Mouse (Mus musculus) C2C12 (cell line): ENCODE results near the gene Tpcn1. TPM values are rescaled to one million over a fixed set of nuclear protein-coding genes. Genes with fewer than 3 reads are reported as not detected.
A peak's percentile ranks its signal among the peaks of the same experiment; 100 is the strongest.

ENCODE experiments used
- H3K27me3 ChIP-seq: one replicate; pipeline ENCODE4 v1.6.1; 2011; ENCODE audit not compliant: control insufficient read depth, insufficient read depth, insufficient read length
- H3K36me3 ChIP-seq: one replicate; pipeline ENCODE4 v1.6.1; 2011; ENCODE audit not compliant: control insufficient read depth, insufficient read depth
- H3K4me3 ChIP-seq: one replicate; pipeline ENCODE4 v1.5.1; 2011; ENCODE audit warnings: mild to moderate bottlenecking, control low read depth; ENCODE audit not compliant: poor library complexity, insufficient read depth, severe bottlenecking
- H3K79me2 ChIP-seq: one replicate; pipeline ENCODE4 v1.6.1; 2011; ENCODE audit not compliant: control insufficient read depth, insufficient read depth
- H3K79me3 ChIP-seq: one replicate; pipeline ENCODE4 v1.6.1; 2011; ENCODE audit warnings: low read depth, control low read depth
- H3ac ChIP-seq: one replicate; pipeline ENCODE3; 2011; ENCODE audit warnings: low read depth; ENCODE audit not compliant: control insufficient read depth, insufficient read length
- CEBPB ChIP-seq: IDR thresholded peaks from one replicate; pipeline ENCODE4 v1.6.1; 2011; ENCODE audit warnings: low read depth, mild to moderate bottlenecking, control low read depth, moderate library complexity
- CTCF ChIP-seq: IDR thresholded peaks from one replicate; pipeline ENCODE4 v1.5.1; 2011; ENCODE audit not compliant: control insufficient read depth, insufficient read depth, insufficient read length
- FOSL1 ChIP-seq: IDR thresholded peaks from one replicate; pipeline ENCODE4 v1.8.0; 2011; ENCODE audit warnings: mild to moderate bottlenecking, low read length; ENCODE audit not compliant: poor library complexity, insufficient read depth, severe bottlenecking
- MAX ChIP-seq: IDR thresholded peaks from one replicate; pipeline ENCODE4 v1.6.1; 2011; ENCODE audit warnings: mild to moderate bottlenecking, control low read depth
- MYOD1 ChIP-seq: IDR thresholded peaks from one replicate; pipeline ENCODE4 v1.6.1; 2011; ENCODE audit warnings: low read depth; ENCODE audit not compliant: control insufficient read depth, insufficient read length
- MYOG ChIP-seq: IDR thresholded peaks from one replicate; pipeline ENCODE4 v1.6.1; 2011; ENCODE audit not compliant: control insufficient read depth, insufficient read length; ENCODE audit errors: extremely low read depth
- USF1 ChIP-seq: IDR thresholded peaks from one replicate; pipeline ENCODE4 v1.6.1; 2011; ENCODE audit warnings: low read depth, mild to moderate bottlenecking, control low read depth, moderate library complexity
- polyA plus RNA-seq: library from polyadenylated mRNA; unstranded; fragments of >200 nt; fragmentation: generic; extraction: Trizol; gene quantifications from one replicate; pipeline ENCODE4 v1.2.1, GENCODE M21; 2012; ENCODE audit warnings: missing spikeins

Tpcn1 gene
- polyA plus RNA-seq, 1 experiment, result 34.6 TPM

GRCm38 (mm10) chr5:120531631-120532030, 56.8 kb downstream of the Tpcn1 start:
- no peak overlapping the region for H3ac ChIP-seq
- H3K4me3 ChIP-seq, result no peak overlapping the region
- no peaks in the 10 kb centered on the region for H3K27me3 ChIP-seq
- TF ChIP-seq MYOD1 (no peak), MAX (no peak), MYOG (no peak), CTCF (no peak), FOSL1 (no peak), CEBPB (no peak), USF1 (no peak)
- peaks cover 8% of the 10 kb centered on the region for H3K36me3 ChIP-seq
- no peaks in the 10 kb centered on the region for H3K79me3 ChIP-seq
- no peaks in the 10 kb centered on the region for H3K79me2 ChIP-seq

DNA sequence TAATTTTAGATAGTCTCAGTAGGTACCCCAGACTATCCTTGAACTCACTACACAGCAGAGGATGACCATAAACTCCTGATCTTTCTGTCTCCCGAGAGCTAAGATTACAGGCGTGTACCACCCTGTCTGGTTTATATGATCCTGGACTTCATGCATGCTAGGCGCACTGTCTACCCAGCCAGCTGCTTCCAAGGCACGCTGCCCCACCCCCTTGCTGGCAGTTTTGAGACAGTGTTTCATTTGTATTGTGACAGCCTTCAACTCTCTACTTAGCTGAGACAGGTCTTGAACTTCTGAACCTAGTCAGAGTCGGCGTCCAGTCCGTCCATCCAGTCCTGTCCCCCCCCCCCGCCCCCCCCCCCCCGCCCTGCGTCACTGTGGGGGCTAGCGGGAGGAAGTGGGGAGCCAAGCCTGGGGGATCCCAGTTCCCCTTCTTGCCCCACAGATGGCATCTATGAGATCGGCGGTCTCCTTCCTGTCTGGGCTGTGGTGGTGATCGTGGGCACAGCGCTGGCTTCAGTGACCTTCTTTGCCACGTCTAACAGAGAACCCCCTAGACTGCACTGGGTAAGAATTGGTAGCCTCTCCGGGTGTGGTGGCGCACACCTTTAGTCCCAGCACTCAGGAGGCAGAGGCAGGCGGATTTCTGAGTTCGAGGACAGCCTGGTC, 61.0 kb downstream of the Tpcn1 start:
- H3K79me2 ChIP-seq, result no peaks in the 10 kb centered on the region
- no peaks in the 10 kb centered on the region for H3K27me3 ChIP-seq
- peaks cover 4% of the 10 kb centered on the region for H3K36me3 ChIP-seq
- TF ChIP-seq MYOD1 (no peak), CEBPB (no peak), FOSL1 (no peak)
- H3K79me3 ChIP-seq, result no peaks in the 10 kb centered on the region
- no peak overlapping the region for H3ac ChIP-seq
- H3K4me3 ChIP-seq, result no peak overlapping the region

- H3K79me2 ChIP-seq, result no peaks in the 10 kb centered on the region
- TF ChIP-seq MAX (no peak), CTCF (no peak), MYOD1 (no peak), MYOG (no peak), CEBPB (no peak), FOSL1 (no peak), USF1 (no peak)
- no peak overlapping the region for H3K4me3 ChIP-seq
- H3ac ChIP-seq, result no peak overlapping the region
- no peaks in the 10 kb centered on the region for H3K27me3 ChIP-seq
- H3K79me3 ChIP-seq, result no peaks in the 10 kb centered on the region
- peaks cover 5% of the 10 kb centered on the region for H3K36me3 ChIP-seq
These were observed 62.2 kb downstream of the Tpcn1 start for GRCm38 (mm10) chr5:120526311-120526710.

DNA sequence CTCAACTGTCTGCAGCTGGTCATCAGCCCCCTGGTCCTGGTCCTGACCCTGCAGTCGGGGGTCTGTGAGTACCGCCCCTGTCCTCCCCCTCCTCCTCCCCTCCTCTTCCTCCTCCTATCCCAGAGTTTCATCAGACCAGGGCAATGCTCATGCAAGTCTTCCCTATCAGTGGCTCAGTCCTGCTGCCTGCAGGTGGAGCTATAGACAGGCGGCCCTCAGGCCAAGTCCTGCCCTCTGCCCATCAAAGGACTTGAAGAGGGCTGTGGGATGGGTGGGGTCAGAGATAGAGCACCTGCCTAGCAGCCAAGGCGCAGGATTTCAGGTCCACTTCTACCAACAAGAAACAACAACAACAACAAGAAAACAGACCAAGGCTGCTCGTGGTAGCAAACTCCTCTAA, 62.7 kb downstream of the Tpcn1 start:
- H3K27me3 ChIP-seq, result no peaks in the 10 kb centered on the region
- no peak overlapping the region for H3ac ChIP-seq
- peaks cover 5% of the 10 kb centered on the region for H3K36me3 ChIP-seq
- TF ChIP-seq FOSL1, result no peak
- peak; percentile 21 for TF ChIP-seq CTCF
- no peak for TF ChIP-seq MYOG
- no peak overlapping the region for H3K4me3 ChIP-seq
- no peaks in the 10 kb centered on the region for H3K79me3 ChIP-seq
- H3K79me2 ChIP-seq, result no peaks in the 10 kb centered on the region

DNA sequence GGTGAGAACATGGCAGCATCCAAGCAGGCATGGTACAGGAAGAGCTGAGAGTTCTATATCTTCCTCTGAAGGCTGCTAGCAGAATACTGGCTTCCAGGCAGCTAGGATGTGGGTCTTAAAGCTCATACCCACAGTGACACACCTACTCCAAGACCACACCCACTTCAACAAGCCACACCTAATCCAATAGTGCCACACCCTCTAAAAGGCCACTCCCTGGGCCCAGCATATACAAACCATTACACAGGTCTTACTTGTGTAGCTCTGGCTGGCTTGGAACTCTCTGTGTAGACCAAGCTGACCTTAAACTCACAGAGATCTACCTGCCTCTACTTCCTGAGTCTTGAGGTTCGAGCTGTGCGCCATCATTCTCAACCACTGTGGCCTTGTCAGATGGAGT, 63.7 kb downstream of the Tpcn1 start:
- no peaks in the 10 kb centered on the region for H3K79me3 ChIP-seq
- TF ChIP-seq USF1 (no peak), CEBPB (no peak), MYOD1 (no peak), MAX (no peak), MYOG (no peak), CTCF (no peak), FOSL1 (no peak)
- no peaks in the 10 kb centered on the region for H3K27me3 ChIP-seq
- peaks cover 5% of the 10 kb centered on the region for H3K36me3 ChIP-seq
- H3K4me3 ChIP-seq, result no peak overlapping the region
- no peak overlapping the region for H3ac ChIP-seq
- no peaks in the 10 kb centered on the region for H3K79me2 ChIP-seq

- TF ChIP-seq CTCF (peak; percentile 41), FOSL1 (no peak), CEBPB (no peak)
- H3K79me3 ChIP-seq, result peaks cover 2% of the 10 kb centered on the region
- H3K27me3 ChIP-seq, result no peaks in the 10 kb centered on the region
- no peak overlapping the region for H3ac ChIP-seq
- peaks cover 5% of the 10 kb centered on the region for H3K36me3 ChIP-seq
- H3K4me3 ChIP-seq, result no peak overlapping the region
- H3K79me2 ChIP-seq, result peaks cover 4% of the 10 kb centered on the region
These were observed 65.8 kb downstream of the Tpcn1 start for GRCm38 (mm10) chr5:120522649-120523048.
